In genomic region chr11:27102906-27103305, GRCm38 (mm10) we compare ENCODE assay signal across 32 mouse cellular contexts.
"Had no signal": no experiment of that assay in that cellular context is flagged by ENCODE, and none has a peak within 500 bp of the region (broad histone marks: within the 10 kb centered on the region; RNA-seq: fewer than 3 reads in every experiment).

No protein-coding gene starts in this region.

- ATAC-seq: liver, embryonic 12.5 days; liver, postnatal 0 days; lung, postnatal 0 days; midbrain, embryonic 13.5 days; midbrain, embryonic 15.5 days; midbrain, embryonic 16.5 days had no signal

- H3K4me1 ChIP-seq: limb, embryonic 10.5 days; limb, embryonic 12.5 days; limb, embryonic 13.5 days; limb, embryonic 15.5 days; liver, embryonic 12.5 days; liver, embryonic 13.5 days; liver, embryonic 15.5 days; lung, embryonic 15.5 days; megakaryocyte, embryonic 14.5 days; midbrain, embryonic 10.5 days; midbrain, embryonic 12.5 days; midbrain, embryonic 13.5 days; midbrain, embryonic 15.5 days; neural tube, embryonic 12.5 days had no signal

- H3K36me3 ChIP-seq: limb, embryonic 10.5 days; limb, embryonic 12.5 days; limb, embryonic 13.5 days; limb, embryonic 15.5 days; liver, embryonic 12.5 days; liver, embryonic 13.5 days; liver, embryonic 15.5 days; lung, embryonic 15.5 days; midbrain, embryonic 10.5 days; midbrain, embryonic 12.5 days; midbrain, embryonic 13.5 days; midbrain, embryonic 15.5 days; neural tube, embryonic 12.5 days had no signal

- H3K4me2 ChIP-seq: limb, embryonic 12.5 days; limb, embryonic 13.5 days; limb, embryonic 15.5 days; liver, embryonic 11.5 days; liver, embryonic 12.5 days; liver, embryonic 13.5 days; liver, embryonic 15.5 days; lung, embryonic 14.5 days; lung, embryonic 15.5 days; midbrain, embryonic 11.5 days; midbrain, embryonic 12.5 days; midbrain, embryonic 13.5 days; midbrain, embryonic 15.5 days; neural tube, embryonic 12.5 days had no signal

- H3K27ac ChIP-seq: limb, embryonic 10.5 days; limb, embryonic 12.5 days; limb, embryonic 13.5 days; limb, embryonic 15.5 days; liver, embryonic 12.5 days; liver, embryonic 13.5 days; liver, embryonic 14.5 days; liver, embryonic 15.5 days; lung, embryonic 15.5 days; macrophage; midbrain, embryonic 10.5 days; midbrain, embryonic 12.5 days; midbrain, embryonic 13.5 days; midbrain, embryonic 15.5 days; neural tube, embryonic 12.5 days had no signal

- H3K4me3 ChIP-seq: limb, embryonic 10.5 days; limb, embryonic 12.5 days; limb, embryonic 13.5 days; limb, embryonic 15.5 days; liver, embryonic 12.5 days; liver, embryonic 13.5 days; liver, embryonic 15.5 days; lung, embryonic 15.5 days; megakaryocyte, embryonic 14.5 days; midbrain, embryonic 10.5 days; midbrain, embryonic 12.5 days; midbrain, embryonic 13.5 days; midbrain, embryonic 15.5 days; myocyte; neural tube, embryonic 12.5 days had no signal

- H3K9ac ChIP-seq: limb, embryonic 12.5 days; limb, embryonic 13.5 days; limb, embryonic 15.5 days; liver, embryonic 12.5 days; liver, embryonic 13.5 days; liver, embryonic 14.5 days; liver, embryonic 15.5 days; liver, postnatal 0 days; lung, embryonic 14.5 days; lung, embryonic 15.5 days; midbrain, embryonic 12.5 days; midbrain, embryonic 13.5 days; midbrain, embryonic 15.5 days; neural tube, embryonic 12.5 days had no signal

- DNase-seq: left cerebral cortex, postnatal 4 days; liver; liver, embryonic 13.5 days; liver, postnatal 0 days; lung, adult 18-20 months; lung, adult 2 months; lung, embryonic 14.5 days; lung, postnatal 10 days; lung, postnatal 14 days; lung, postnatal 36 days; lung, postnatal 4 days; midbrain, embryonic 14.5 days had no signal

- H3K27me3 ChIP-seq: limb, embryonic 12.5 days; limb, embryonic 13.5 days; limb, embryonic 15.5 days; liver, embryonic 12.5 days; liver, embryonic 13.5 days; liver, embryonic 15.5 days; lung, embryonic 15.5 days; megakaryocyte, embryonic 14.5 days; midbrain, embryonic 12.5 days; midbrain, embryonic 13.5 days; midbrain, embryonic 15.5 days; neural tube, embryonic 12.5 days had no signal

- H3K9me3 ChIP-seq: limb, embryonic 10.5 days; limb, embryonic 12.5 days; limb, embryonic 13.5 days; limb, embryonic 15.5 days; liver, embryonic 12.5 days; liver, embryonic 13.5 days; liver, embryonic 15.5 days; lung, embryonic 15.5 days; megakaryocyte, embryonic 14.5 days; midbrain, embryonic 10.5 days; midbrain, embryonic 12.5 days; midbrain, embryonic 13.5 days; midbrain, embryonic 15.5 days; neural tube, embryonic 12.5 days had no signal
